Mouse (Mus musculus) kidney, postnatal 4 days (tissue): Measurements from ENCODE around the gene Nova2.

Source experiments
- DNase-seq, 2 experiments: peaks; one replicate each; pipeline ENCODE4 v3.0.0; 2021; ENCODE audit warnings: mixed read lengths in 2 of 2

Gene Nova2

GRCm38 (mm10) chr7:18988780-18989179, 63.1 kb downstream of the Nova2 start:
- no peak for DNase-seq

- DNase-seq: peak in 1 of 2 experiments; percentile 37
Observed at GRCm38 (mm10) chr7:18989995-18990394, 64.3 kb downstream of the Nova2 start.

- peak; percentile 99 to 100 for DNase-seq
Observed at GRCm38 (mm10) chr7:18990601-18991295, 65.1 kb downstream of the Nova2 start, which contains the start of gene Mypop. Gene Mypop, plus strand, starts transcription at chr7:18991245.

GRCm38 (mm10) chr7:18991660-18992293, 66.1 kb downstream of the Nova2 start:
- DNase-seq: peak; percentile 37 to 42

GRCm38 (mm10) chr7:18992294-18992675, 66.6 kb downstream of the Nova2 start:
- peak; percentile 43 to 51 for DNase-seq

GRCm38 (mm10) chr7:18993036-18993435, 67.3 kb downstream of the Nova2 start:
- DNase-seq: no peak

GRCm38 (mm10) chr7:18998835-18999234, 73.1 kb downstream of the Nova2 start:
- DNase-seq: no peak

- peak in 1 of 2 experiments; percentile 42 for DNase-seq
Observed at GRCm38 (mm10) chr7:19000421-19000820, 74.7 kb downstream of the Nova2 start.

- DNase-seq: peak; percentile 83 to 90
Observed at GRCm38 (mm10) chr7:19001066-19001806, 75.5 kb downstream of the Nova2 start.

- DNase-seq: no peak
Observed at GRCm38 (mm10) chr7:19001807-19002085, 76.1 kb downstream of the Nova2 start.

GRCm38 (mm10) chr7:19002115-19002514, 76.4 kb downstream of the Nova2 start:
- DNase-seq: no peak

GRCm38 (mm10) chr7:19002848-19003498, 77.3 kb downstream of the Nova2 start:
- DNase-seq: peak; percentile 72 to 83

- peak; percentile 94 to 96 for DNase-seq
Observed at GRCm38 (mm10) chr7:19003902-19004630, 78.4 kb downstream of the Nova2 start, which contains the start of gene Irf2bp1. Gene Irf2bp1, plus strand, starts transcription at chr7:19004044.

GRCm38 (mm10) chr7:19004631-19005079, 79.0 kb downstream of the Nova2 start:
- DNase-seq: peak in 1 of 2 experiments; percentile 58

- DNase-seq: peak in 1 of 2 experiments; percentile 22
Observed at GRCm38 (mm10) chr7:19005417-19006121, 79.9 kb downstream of the Nova2 start.

- DNase-seq: peak; percentile 88 to 93
Observed at GRCm38 (mm10) chr7:19006476-19006875, 80.8 kb downstream of the Nova2 start.

GRCm38 (mm10) chr7:19007026-19007977, 81.6 kb downstream of the Nova2 start:
- peak; percentile 48 to 58 for DNase-seq

GRCm38 (mm10) chr7:19010581-19010980, 84.9 kb downstream of the Nova2 start:
- DNase-seq: no peak

- DNase-seq: peak; percentile 64 to 77
Observed at GRCm38 (mm10) chr7:19012025-19012621, 86.4 kb downstream of the Nova2 start.

- DNase-seq: no peak
Observed at GRCm38 (mm10) chr7:19012882-19013281, 87.2 kb downstream of the Nova2 start.
